Mouse (Mus musculus) megakaryocyte-erythroid progenitor cell, adult 5-6 weeks (primary cell): ENCODE measurements around the gene Tiprl. TPM values are rescaled to one million over a fixed set of nuclear protein-coding genes. Genes with fewer than 3 reads are reported as not detected.

Source experiments
- ATAC-seq: replicated peaks from 2 replicates; pipeline ENCODE4 v1.8.0; 2016; ENCODE audit warnings: mild to moderate bottlenecking, inconsistent platforms; ENCODE audit not compliant: severe bottlenecking, poor library complexity, low FRiP score, low TSS enrichment
- total RNA-seq, 2 experiments: library from RNA; stranded (forward) in 1 of 2; stranded (reverse) in 1 of 2; fragments of 200-1000, 215-1000 nt in 1 of 2; fragments of >200 nt in 1 of 2; fragmentation: Nextera tagmentation in 1 of 2; gene quantifications; 2 replicates each; pipeline ENCODE4 v1.2.3; 2014 to 2017

Tiprl gene
- total RNA-seq, 2 experiments from 2014 or later = 22.3 to 73.2 TPM

DNA sequence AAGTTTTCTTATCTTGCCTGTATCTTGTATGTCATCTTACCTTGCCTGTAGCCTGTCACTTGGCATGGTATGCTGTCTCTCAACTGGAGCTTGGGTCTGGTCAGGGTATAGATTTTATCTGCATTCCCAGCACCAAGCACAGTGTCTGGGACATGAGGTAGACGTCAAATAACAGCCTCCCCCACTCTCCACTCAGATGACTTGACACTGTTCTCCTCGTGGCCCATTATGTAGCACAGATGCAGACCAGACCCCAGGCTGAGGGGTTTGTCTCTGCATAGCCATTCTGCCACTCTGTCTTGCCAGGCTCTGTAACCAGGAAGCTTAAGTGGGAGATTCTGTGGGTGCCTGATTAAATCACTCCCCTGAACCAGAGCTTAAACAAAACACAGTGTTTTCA, 31.2 kb downstream of the Tiprl start:
- ATAC-seq = no peak

DNA sequence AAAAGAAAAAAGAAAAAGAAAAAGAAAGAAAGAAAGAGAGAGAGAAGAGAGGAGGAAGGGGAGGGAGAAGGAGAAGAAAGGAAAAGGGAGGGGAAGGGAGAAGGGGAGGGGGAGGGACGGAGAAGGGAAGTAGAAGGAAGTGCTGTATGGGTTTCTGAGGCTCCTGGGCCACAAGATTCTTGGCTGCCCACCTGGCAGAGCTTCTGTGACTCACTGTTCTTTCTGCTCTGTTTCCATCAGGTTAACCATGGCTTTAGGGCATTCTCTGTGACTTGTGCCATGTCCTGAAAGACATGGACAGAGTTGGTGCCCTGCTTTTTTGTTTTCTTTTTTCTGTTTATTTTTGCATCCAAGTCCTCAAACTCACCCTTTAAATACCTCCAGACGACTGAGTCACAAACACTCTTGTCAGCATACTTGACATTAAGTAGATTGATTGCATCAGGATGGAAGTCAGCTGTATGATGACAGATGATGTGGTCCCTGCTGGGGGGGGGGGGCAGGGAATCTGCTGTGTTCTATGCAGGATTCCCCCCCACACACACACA, 33.2 kb downstream of the Tiprl start:
- no peak for ATAC-seq

DNA sequence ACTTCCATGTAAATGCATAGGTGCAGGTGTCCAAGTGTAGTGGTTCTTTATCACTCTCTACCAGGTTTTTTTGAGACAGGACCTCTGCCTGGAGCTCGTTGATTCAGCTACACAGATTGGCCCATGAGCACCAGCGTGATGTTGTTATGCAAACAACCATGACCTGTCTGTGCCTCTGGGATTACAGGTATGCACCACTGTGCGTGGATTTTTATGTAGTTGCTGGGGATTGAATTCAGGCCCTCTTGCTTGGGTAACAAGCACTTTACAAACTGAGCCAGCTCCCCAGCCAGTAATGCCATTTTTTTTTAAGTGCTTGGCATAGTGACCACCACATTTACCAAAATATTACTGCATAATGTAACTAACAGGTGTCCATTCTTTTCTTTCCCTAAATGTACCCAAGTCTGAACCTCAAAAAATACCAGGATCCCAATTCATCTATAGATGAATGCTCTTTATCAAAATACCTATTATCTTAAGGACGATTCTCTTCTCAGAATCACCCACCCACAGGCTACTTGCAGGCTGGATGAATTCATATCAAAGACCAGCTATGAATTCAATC, 35.3 kb downstream of the Tiprl start:
- ATAC-seq = no peak

DNA sequence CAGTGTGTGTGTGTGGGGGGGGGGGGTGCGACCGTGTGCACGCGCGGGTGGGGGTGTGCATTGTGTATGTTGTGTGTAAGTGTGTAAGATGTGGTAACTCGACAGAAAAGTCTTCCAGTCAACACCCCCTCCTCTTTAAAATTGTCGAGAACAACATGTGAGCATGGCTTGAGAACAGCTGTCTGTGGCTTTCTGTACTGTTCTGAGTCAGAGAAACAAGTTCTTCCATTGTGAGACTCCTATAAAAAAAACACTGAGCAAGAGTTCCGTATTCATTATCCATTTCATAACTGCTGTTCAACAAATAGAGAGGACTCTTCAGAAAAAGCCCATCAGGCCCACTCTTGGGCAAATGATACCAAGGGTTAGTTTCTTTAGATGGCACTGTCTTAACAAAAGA, 36.0 kb downstream of the Tiprl start:
- ATAC-seq = no peak

DNA sequence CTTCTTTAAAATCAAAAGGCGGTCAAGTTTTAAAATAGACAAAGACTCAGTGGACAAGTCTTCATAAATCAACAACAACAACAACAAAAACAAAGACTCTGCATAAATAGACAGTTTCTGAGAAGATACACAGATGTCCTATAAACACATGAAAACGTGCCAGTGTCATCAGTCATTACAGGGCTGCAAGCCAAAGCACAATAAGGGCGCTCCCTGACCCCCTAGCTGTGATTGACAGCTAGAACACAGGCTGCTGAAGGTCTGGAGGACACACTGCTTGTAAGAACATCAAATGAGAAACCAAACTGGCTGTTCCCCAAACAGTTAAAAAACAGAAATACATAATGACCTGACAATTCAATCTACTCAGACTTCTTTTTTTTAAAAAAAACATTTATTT, 37.2 kb downstream of the Tiprl start:
- no peak for ATAC-seq

DNA sequence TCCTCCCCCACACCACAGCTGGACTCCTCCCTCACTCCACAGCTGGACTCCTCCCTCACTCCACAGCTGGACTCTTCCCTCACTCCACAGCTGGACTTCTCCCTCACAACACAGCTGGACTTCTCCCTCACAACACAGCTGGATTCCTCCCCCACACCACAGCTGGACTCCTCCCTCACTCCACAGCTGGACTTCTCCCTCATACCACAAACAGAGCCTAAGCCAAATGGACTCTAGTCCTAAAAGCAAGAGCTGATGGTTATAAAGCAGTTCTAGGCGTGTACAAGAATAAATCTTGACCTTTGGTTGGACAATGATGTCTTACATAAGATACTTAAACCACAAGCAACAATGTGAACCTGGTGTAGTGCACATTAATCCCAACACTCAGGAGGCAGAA, 37.8 kb downstream of the Tiprl start:
- no peak for ATAC-seq

DNA sequence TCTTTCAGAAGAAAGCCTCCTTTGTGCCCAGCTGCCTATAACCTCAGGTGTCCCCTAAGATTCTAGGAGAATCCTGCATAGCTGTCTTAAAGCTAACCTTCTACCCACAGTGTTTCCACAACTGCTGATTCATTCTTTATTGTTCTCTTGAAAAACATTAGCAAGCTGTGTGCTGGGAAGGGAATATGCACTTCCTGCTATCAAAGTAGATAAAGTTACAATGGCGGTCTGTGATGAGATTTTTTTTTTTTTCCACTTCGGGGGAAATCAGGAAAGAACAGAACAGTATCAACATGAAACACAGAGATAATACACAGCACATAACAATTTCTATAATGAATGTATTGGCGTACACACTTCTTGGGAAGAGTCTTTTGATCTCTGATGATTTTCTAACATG, 38.9 kb downstream of the Tiprl start:
- ATAC-seq = no peak

DNA sequence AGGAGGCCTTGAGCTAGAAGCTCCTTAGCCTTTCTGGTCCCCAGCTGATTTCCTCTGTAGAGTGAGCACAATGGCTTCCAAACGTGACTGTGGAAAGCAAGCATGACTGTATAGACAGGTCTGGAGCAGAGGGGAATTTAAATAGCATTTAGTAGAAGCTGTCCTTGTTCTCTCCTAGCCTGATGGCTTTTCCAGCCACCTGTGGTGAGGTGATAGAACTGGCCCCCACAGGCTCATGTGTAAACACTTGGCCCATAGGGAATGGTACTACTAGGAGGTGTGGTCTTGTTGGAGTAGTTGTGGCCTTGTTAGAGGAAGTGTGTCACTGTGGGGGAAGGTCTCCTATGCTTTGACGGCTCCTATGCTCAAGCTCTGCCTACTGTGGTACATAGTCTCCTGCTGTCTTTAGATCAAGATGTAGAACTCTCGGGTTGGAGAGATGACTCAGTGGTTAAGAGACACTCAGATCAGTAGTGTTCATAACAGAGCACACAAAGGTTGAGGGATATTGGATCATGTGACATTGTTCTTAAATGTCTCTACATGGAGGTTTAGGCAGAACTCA, 41.3 kb downstream of the Tiprl start:
- ATAC-seq = no peak

DNA sequence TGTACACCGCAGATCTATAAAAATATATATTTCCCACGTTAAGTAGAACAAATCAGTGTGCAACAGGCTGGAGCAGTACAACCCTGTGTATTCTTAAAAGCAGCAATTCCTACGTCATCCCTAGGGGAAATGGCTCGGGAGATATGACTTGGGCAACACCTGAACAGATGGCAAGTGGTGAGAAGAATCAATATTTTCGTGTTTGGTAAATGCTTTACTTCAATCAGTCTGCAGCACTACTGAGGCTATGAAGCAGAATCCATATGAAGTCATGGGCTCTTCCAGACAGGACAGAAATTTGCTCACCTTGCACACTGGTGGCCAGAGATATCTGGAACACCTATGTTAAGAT, 42.2 kb downstream of the Tiprl start:
- no peak for ATAC-seq

DNA sequence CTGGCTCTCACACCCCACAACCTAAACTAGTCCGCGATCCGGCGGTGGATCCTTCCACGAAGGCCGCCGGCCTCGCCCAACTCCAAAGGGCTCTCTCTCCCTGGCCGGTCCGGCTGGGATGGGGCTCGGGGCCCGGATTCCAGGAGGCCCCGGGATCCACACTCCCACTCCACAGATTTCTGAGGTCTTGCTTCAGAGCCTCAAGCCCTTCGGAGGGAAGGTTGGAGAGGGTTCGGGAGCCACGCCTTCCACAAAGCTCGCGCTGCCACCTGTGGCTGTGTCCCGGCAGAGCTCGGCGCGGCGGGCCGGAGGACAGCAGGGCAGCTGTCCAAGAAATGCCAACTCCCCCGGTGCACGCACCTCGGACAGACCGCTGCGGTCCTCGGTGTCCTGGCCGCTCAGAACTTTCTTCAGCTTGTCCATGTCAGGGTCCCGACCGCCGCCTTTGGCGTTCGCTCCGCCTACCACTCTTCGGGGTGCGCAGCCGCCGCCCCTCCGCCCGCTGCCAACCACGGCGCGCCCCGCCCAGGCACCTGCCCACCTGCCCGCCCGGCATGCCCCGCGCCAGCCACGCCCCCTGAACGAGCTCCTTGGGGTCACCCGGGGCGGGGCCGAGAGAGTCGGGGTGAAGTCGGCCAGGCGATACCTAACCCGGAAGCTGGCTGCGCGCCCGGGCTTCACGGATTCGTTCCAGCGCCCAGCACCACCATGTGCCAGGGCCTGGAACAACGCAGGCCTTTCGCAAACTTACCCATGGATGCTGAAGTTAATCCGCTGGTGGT, 42.7 kb downstream of the Tiprl start, which contains the start of gene Sft2d2:
Gene Sft2d2, minus strand, starts transcription at position 559 of the 782 bp plus-strand sequence.
- peak; percentile 77 for ATAC-seq

DNA sequence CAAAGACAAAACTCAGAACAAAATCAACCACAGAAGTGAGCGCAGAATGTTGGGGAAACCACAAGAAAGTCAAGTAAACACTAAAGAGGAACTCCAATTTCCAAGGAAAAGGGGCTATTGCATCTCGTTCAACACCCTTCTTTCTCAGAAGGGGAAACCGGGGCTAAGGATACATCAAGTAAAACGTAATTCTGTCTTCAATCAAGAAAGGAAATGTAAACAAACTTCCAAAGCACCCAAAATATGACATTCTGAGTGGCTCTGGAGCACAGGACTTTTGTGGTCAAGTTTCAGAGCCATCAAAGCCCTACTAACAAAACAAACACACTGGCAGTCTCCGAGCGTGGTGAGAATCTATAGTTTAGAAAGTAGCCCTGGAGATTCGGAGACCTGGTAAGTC, 43.4 kb downstream of the Tiprl start:
- no peak for ATAC-seq

DNA sequence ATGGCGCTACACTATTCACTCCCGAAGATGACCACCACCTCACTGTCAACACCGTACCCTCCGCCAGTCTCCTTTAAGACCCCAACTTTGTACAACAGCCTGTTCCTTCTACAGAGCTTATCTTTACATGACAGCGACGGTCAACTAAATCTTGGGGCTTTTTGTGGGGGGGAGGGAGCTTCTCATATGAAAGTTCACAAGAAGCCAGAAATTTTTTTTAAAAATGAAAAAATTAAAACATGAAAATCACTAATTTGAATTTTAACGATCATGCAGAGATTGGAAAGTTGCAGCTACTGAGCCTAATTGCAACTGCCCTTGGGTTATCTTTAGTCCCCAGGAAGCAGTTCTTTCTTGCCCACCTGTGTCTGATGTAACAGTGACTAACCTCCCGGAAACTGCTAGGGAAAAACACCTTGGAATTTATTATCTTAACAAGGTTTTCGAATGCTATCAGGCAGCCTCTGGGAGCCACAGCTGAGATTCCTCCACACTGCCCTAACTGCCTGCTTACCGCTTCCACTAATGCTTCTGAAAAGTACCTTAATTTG, 44.0 kb downstream of the Tiprl start:
- ATAC-seq = 0 out of 2 replicates have a peak, but pooled peaks have one; percentile 11

DNA sequence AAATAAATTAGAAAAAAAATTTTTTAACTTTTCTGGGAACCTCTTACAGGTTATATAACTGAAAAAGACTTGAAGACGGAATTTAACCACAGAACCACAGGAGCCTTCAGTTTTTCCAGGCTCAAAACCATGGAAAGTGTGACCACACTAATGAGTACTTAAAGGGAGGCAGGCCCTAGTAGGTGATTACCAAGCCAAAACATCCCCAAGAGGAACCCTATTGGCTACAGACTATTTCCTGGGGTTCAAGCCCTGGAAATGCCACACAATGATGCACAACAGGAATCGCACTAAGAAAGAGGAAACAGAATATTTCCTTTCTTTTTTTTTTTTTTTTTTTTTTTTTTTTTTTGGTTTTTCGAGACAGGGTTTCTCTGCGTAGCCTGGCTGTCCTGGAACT, 44.7 kb downstream of the Tiprl start:
- ATAC-seq = no peak

DNA sequence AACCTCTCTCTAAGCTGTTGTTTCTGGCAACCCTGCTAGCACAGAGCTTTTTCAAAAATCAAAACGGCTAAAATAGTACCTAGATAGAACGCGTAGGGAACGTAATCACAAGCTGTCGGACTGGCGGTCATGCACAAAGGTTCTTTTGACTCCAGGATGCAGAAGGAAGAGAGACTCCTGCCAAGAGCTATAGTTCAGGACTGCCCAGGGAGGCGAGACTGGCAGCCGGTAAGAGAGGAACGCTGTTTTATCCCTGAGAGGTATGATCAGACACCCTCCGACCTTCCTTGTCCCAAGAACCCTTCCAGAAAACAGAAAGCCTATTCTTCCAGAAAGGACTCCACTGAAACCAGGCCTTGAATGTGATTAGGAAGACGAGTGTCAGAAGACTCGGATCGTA, 45.2 kb downstream of the Tiprl start:
- ATAC-seq = no peak

DNA sequence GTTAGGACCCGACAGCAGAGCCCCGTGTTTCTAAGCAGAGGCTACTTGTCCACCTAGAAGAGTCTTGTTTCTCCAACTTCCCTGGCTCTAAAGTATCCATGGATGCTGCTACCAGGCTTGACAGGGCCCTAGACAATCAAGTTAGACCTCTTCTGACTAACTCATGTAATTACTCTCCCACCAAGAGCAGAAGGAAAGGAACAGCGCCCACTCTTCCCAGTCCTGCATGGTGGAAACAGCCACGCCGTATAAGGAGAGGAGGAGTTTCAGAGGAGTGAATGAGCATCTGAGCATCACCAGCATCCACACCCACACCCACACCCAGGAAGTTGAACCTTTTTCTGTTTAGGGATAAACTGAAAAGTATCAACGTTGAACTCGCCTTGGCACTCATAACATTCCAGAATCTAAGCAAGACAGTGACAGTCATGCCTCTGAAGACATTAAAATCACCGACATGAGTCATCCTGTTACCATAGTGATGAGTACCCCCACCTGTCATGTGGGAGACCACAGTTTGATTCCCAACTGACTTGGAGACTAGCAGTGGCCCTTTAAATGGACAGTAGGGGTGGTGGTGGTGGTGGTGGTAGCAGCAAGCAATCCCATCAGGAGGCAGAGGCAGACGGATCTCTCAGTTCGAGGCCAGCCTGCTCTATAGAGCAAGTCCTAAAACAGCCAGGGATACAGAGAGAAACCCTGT, 46.1 kb downstream of the Tiprl start:
- no peak for ATAC-seq

DNA sequence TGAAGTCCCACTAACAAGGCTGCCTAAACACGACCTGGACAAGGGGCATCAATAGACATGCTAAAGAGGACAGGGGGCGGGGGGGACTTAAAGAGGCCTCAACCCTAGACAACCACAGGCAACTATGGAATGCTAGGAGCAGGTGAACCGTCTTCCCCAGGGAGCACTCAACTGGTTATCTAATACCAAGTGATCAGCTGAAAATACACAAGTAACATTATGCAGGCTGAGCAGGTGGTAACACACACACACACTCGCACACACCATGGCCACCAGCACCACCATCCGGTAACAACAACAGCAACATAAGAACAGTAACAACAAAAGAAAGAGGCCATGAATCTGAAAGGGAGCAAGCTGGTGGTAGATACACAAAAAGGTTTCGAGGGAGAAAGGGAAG, 46.7 kb downstream of the Tiprl start:
- ATAC-seq = no peak

DNA sequence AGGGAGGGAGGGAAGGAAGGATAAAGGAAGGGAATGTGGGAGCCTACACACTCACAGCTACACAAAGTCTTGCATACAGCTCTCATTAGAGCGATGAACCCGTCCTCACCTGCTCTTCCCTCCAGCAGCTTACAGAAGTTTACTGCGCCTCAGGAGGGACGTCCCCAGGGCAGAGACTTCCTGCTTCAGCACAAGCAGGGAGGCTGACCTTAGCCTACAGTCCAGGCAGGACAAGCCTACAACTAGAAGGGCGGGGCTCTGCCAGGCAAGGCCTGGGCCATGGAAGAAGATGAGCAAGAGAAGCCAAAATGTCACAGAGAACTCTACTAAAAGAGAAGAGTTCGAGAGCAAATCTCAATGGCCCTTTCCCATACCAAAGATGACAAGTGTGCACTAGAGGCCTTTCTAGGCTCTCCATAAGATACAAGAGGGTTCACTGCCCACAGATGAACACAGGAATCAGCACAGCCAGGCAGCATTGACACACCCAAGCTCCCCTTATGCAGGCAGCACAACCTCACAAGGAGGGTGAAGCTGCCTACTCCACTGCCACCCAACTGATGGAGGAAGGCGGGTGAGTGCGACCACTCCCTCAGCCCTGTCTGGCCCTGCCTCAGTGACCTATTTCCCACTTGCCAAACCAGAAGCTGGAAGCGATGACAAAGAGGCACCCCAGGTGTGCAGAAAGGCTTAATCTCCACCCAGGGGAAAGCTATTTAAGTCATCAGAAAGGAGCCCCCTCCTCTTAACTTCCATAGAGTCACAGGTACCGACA, 47.8 kb downstream of the Tiprl start:
- no peak for ATAC-seq

DNA sequence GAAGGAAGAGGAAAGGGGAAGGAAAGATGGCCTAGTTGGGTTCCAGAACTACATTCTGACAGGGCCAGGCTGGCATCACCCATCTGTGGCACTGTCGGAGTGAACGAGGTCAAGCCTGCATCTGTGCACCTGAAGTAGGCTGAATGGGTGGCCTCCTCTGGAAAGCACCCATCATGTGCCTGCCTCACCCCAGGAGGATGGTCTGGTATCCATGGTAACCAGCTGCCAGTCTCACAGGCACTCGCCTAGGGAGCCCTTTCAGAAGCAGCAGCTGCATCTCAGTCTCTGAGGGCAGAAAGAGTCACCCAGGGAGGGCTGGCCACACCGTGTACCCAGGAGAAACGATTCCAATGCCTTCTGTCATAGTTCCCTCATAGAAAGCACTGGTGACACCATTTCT, 49.4 kb downstream of the Tiprl start:
- no peak for ATAC-seq

DNA sequence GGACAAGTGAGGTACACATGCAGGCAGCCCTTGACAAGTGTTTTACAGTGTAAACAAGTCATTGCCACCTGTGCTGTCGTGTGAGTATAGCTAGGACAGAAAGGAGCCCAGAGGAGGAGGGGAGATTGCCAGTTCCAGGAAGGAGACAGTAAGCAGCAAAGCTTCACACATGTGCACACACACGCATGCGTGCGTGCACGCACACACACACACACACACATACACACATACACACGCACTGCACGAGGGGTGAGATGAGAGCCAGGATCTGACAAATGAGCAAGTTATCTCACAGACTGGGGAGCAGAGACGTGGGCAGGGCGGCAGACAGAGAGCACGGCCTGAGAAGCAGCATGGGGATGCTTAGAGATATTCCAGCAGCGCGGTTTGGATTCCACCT, 50.3 kb downstream of the Tiprl start:
- no peak for ATAC-seq
